Mouse (Mus musculus): ENCODE data around the gene Krt86. TPM values are rescaled to one million over a fixed set of nuclear protein-coding genes. Genes with fewer than 3 reads are reported as not detected.
"Not testable (repeated sequence)": the region's sequence is repeated elsewhere in the genome, so short reads cannot be mapped to it uniquely, and the experiment has no call there.

Krt86 gene
- polyA plus RNA-seq, 1 experiment, result 0.09 TPM

DNA sequence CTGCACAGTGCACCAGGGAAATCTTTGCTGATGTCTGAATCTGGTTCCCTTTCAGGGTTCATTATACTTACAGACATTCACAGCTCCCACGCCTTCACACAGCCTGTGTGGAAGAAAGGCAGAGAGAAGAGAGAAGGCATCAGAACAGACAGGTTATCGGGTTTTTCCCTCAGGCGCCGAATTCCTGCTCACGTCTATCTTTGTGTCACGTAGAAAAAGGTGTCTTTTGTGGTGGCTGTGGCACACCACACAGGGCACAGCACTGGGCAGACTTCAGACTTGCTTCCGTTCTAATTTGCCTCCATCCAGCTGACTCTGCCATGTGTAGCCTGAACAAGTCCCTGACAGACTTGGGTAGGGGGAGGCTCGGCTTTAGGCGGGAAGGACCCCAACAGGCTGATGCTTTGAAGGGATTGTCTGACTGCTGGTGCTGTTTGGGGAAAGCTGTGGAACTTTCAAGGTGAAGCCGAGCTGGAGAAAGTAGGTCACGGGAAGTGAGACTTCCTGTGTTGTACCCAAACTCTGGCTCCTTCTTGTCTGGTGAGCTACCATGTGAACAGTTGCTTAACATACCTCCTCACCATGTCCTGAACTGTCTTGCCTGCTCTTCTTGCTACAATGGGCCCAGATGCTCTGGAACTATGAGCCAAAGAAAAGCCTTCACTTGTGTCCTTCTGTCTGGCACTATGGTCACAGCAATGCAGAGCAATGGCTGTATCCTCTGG is 12.8 kb downstream of the Krt86 start:
- no peak for DNase-seq
- TF ChIP-seq POLR2A (IDR thresholded peaks at IDR 0.05; ENCODE audit: borderline replicate concordance, extremely low read depth, low read depth, low read length) (no peak), CTCF (IDR thresholded peaks at IDR 0.05; ENCODE audit: insufficient read depth, low read length) (no peak)
- Histone ChIP-seq H3K4me1 (ENCODE audit: control insufficient read depth, insufficient read depth, low read length) (no peaks in the 10 kb centered on the region), H3K4me3 (replicated peaks; ENCODE audit: extremely low read depth, low read depth, low read length) (no peak overlapping the region)
- 74% methylated on average over 11 of the region's 11 CpGs for WGBS

DNA sequence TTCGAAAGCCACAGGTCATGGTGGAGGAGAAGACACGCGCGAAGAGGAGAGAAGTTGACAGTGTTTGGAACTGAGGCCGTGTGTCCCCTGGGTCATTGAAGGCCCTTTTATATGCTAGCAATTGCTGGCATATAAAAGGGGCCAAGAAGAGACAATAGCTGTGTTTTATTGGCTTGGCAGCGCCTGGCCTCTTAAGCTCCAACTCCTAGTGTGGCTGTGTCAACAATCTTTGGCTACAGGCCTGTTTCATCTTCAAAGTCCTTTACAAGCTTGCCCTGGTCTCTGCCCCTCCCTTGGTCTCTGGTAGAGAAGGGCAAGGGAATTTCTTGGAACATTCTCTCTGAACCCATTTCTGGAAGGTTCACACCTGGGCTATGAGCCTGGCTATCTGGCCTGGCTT is 18.2 kb downstream of the Krt86 start, which contains the start of gene Krt83:
Gene Krt83 (minus strand): TSS at position 82 of the 400 bp plus-strand sequence.
- no peak for DNase-seq
- Histone ChIP-seq H3K4me3 (replicated peaks; ENCODE audit: extremely low read depth, low read depth, low read length) (no peak within 1 kb of the TSS), H3K4me1 (ENCODE audit: control insufficient read depth, insufficient read depth, low read length) (no peaks in the 10 kb centered on the region)
- 67% methylated on average over 6 of the region's 6 CpGs for WGBS
- no peak for TF ChIP-seq POLR2A (IDR thresholded peaks at IDR 0.05; ENCODE audit: borderline replicate concordance, extremely low read depth, low read depth, low read length)
- no peak for TF ChIP-seq CTCF (IDR thresholded peaks at IDR 0.05; ENCODE audit: insufficient read depth, low read length)

DNA sequence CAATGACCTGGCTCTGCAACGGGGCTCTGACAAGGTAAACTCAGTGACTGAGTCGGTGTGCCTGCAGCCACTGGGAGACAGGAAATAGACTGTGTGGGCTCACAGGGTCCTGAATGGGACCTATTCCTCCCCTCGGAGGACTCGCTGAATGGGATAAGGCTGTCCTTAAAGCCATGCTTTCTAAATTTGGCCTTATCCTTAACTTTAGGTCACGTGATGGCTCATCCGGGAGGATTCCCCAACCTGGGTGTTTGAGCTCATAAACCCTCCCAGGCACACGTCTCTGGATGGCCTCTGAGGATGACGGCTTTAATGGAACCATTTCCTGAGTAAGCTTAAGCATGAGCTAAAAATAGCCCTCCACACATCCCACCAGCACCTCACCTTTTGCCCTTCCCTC is 19.4 kb downstream of the Krt86 start:
- Histone ChIP-seq H3K4me1 (ENCODE audit: control insufficient read depth, insufficient read depth, low read length) (no peaks in the 10 kb centered on the region), H3K4me3 (replicated peaks; ENCODE audit: extremely low read depth, low read depth, low read length) (no peak overlapping the region)
- TF ChIP-seq POLR2A (IDR thresholded peaks at IDR 0.05; ENCODE audit: borderline replicate concordance, extremely low read depth, low read depth, low read length) (no peak), CTCF (IDR thresholded peaks at IDR 0.05; ENCODE audit: insufficient read depth, low read length) (no peak)
- no peak for DNase-seq
- WGBS, result 38% methylated on average over 8 of the region's 8 CpGs

DNA sequence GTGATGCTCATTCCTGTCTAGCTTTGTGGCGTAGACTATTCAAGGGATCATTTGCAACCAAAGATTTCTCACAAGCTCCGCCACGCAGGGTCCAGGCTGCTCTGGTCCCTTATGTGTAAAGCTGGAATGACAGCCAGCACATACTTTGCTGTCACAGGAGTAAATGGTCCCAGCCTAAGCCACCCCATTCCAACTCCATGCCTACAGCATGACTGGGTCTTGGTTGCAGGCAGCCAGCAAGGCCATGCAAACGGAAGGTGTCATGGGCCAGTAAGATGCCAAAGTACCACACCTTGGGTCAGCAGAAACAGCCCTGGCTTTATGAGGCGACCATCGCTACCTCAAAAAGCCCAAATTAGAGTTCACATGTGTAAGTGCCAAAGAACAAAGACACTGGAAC is 20.4 kb downstream of the Krt86 start:
- Histone ChIP-seq H3K4me3 (replicated peaks; ENCODE audit: extremely low read depth, low read depth, low read length) (no peak overlapping the region), H3K4me1 (ENCODE audit: control insufficient read depth, insufficient read depth, low read length) (no peaks in the 10 kb centered on the region)
- no peak for TF ChIP-seq CTCF (IDR thresholded peaks at IDR 0.05; ENCODE audit: insufficient read depth, low read length)
- TF ChIP-seq POLR2A (IDR thresholded peaks at IDR 0.05; ENCODE audit: borderline replicate concordance, extremely low read depth, low read depth, low read length), result no peak
- no peak for DNase-seq
- WGBS, result 93% methylated on average over 6 of the region's 6 CpGs

DNA sequence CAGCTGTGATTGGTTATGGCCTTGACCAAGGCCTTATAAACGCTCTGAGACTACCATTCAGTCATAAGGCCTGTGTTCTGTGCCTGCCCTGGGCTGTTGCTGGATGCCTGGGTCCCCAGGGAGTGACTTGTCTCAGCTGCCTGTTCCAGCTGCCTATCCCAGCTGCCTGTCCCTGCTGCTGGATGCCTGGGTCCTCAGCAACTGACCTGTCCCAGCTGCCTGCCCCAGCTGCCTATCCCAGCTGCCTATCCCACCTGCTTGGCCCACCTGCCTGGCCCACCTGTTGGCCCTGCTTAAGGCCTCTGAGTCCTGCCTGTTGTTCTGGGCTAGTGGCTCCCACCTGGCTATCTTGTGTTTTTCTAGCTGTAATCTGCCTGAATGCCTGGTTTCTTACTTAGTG is 20.9 kb downstream of the Krt86 start:
- no peak for DNase-seq

DNA sequence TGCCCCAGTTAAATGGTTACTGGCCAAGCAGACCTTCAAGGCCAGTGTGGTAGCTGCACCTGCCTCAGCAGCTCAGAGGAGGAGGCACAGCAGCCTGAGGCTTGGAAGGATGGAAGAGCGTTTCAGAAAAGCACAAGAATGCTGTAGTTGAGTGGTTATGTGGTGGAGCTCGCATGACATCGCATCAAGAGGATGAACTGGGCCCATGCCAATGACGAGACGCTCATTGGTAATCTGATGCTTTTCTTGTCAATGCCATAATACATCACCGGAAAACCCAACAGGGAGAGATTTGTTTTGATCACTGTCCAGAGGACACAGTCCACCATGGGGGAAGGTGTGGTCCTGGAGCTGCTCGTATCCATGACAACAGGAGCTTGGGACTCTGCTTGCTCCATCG is 22.0 kb downstream of the Krt86 start:
- WGBS, result 88% methylated on average over 8 of the region's 8 CpGs
- DNase-seq, result no peak
- Histone ChIP-seq H3K4me1 (ENCODE audit: control insufficient read depth, insufficient read depth, low read length) (no peaks in the 10 kb centered on the region), H3K4me3 (replicated peaks; ENCODE audit: extremely low read depth, low read depth, low read length) (no peak overlapping the region)
- TF ChIP-seq CTCF (IDR thresholded peaks at IDR 0.05; ENCODE audit: insufficient read depth, low read length) (no peak), POLR2A (IDR thresholded peaks at IDR 0.05; ENCODE audit: borderline replicate concordance, extremely low read depth, low read depth, low read length) (no peak)

More for the DNA sequence above, 20.9 kb downstream of the Krt86 start:
- TF ChIP-seq POLR2A (IDR thresholded peaks at IDR 0.05; ENCODE audit: borderline replicate concordance, extremely low read depth, low read depth, low read length) (no peak), CTCF (IDR thresholded peaks at IDR 0.05; ENCODE audit: insufficient read depth, low read length) (no peak)
- H3K4me1 ChIP-seq (ENCODE audit: control insufficient read depth, insufficient read depth, low read length), result no peaks in the 10 kb centered on the region
- WGBS, result 36% methylated on average over 1 of the region's 1 CpGs
- no peak overlapping the region for H3K4me3 ChIP-seq (replicated peaks; ENCODE audit: extremely low read depth, low read depth, low read length)

DNA sequence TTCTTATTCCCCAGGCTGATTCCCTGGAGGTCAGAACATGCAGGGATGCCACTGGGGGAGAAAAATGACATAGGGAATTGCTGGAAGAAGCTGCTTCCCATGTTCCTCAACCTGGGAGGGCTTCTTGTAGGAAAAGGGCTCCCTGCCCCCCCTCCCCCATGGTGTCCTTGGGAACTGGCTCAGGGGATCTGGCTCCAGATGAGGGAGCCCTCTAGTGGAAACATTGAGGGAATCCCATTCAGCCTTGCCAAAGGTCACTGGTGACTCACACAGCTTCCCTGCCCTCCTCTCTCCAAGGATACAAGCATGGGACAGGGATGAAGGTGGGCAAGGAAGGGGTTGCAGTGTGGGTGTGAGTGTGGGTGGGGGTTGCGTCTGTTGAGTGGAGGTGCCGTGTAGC is 23.9 kb downstream of the Krt86 start:
- Histone ChIP-seq H3K4me3 (replicated peaks; ENCODE audit: extremely low read depth, low read depth, low read length) (no peak overlapping the region), H3K4me1 (ENCODE audit: control insufficient read depth, insufficient read depth, low read length) (no peaks in the 10 kb centered on the region)
- peak; percentile 52; the same call in 1 of the 2 replicates for TF ChIP-seq CTCF (IDR thresholded peaks at IDR 0.05; ENCODE audit: insufficient read depth, low read length)
- no peak for TF ChIP-seq POLR2A (IDR thresholded peaks at IDR 0.05; ENCODE audit: borderline replicate concordance, extremely low read depth, low read depth, low read length)
- DNase-seq, result no peak
- WGBS, result 67% methylated on average over 2 of the region's 2 CpGs

DNA sequence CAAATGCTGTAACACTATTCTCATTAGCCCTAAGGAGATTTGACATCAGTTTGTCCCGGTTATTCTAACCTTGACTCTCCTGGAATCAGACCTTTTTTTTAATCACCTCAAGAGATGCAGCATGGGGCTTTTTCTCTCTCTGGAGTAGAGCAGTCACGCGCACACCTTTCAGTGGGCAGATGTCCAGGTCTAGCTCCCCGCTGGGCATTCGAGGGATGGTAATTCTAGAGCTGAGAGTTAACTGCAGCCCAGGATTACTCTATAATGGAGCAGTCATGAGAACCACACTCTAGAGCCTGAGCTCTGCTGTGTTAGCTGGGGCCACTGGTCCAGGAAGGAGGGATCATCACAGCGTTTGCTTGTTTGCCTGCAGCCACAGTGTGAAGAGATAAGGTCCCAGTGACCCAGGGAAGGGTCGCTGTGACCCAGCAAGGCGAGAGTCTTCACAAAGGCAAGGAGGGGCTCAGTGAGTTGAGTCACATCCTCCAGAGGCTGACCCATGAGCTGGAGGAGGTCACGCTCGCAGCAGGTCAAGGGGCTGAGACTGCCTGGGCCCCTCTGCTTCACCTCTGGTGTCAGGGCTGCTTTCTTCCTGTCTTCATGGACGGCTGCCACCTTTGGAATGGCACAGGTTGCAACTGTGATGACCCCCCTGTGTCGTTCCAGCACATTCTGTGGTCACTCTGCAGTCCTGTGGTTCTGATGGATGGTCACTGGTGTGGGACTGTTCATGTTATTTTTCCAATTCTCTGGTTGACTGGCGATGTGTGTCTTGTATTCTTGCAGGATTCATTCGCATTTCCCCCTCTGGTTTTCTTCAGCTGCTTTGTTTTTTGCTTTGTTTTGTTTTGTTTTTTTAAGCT is 33.8 kb downstream of the Krt86 start:
- 42% methylated on average over 14 of the region's 14 CpGs for WGBS
- no peak for DNase-seq
- no peak for TF ChIP-seq CTCF (IDR thresholded peaks at IDR 0.05; ENCODE audit: insufficient read depth, low read length)
- TF ChIP-seq POLR2A (IDR thresholded peaks at IDR 0.05; ENCODE audit: borderline replicate concordance, extremely low read depth, low read depth, low read length), result no peak
- Histone ChIP-seq H3K4me1 (ENCODE audit: control insufficient read depth, insufficient read depth, low read length) (no peaks in the 10 kb centered on the region), H3K4me3 (replicated peaks; ENCODE audit: extremely low read depth, low read depth, low read length) (no peak overlapping the region)

DNA sequence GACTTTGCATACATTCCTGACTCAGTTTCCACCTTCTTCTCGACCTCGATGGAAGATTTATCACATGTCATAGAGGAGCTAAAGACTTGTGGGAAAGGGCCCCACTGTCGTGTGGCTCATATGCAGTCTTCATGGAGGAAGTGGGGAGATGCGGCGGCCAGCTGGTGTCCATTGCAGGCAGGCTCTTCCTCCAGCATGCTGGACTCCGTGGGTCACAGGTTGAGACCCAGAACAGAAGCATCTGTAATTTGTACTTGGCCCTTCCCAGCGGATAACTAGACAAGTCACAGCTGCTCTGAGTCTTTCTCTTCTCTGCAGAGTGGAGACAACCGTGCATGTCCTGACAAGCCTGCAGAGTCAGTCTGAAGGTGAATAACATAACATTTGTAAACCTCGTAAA is 35.0 kb downstream of the Krt86 start:
- TF ChIP-seq CTCF (IDR thresholded peaks at IDR 0.05; ENCODE audit: insufficient read depth, low read length), result no peak
- no peak for TF ChIP-seq POLR2A (IDR thresholded peaks at IDR 0.05; ENCODE audit: borderline replicate concordance, extremely low read depth, low read depth, low read length)
- Histone ChIP-seq H3K4me1 (ENCODE audit: control insufficient read depth, insufficient read depth, low read length) (no peaks in the 10 kb centered on the region), H3K4me3 (replicated peaks; ENCODE audit: extremely low read depth, low read depth, low read length) (no peak overlapping the region)
- WGBS, result 52% methylated on average over 9 of the region's 9 CpGs
- DNase-seq, result no peak

DNA sequence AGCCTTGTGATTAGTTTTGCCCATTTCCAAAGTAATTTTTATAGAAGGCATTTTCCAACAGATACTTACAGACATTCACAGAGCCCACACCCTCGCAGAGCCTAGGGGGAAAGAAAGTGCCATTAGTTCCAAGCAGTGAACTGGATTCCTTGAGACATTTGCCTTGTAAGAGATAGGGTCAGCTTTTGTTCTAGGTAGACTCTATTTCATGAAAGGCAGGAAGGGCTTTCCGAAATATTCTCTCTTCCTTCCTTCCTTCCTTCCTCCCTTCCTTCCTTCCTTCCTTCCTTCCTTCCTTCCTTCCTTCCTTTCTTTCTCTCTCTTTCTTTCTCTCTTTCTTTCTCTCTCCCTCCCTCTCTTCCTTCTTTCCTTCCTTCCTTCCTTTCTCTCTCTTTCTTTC is 43.9 kb downstream of the Krt86 start, which contains the start of gene Gm49425:
Gene Gm49425 (minus strand): TSS at position 101 of the 400 bp plus-strand sequence.
- 69% methylated on average over 2 of the region's 2 CpGs for WGBS
- not testable (repeated sequence) for DNase-seq

More for the DNA sequence above, 43.9 kb downstream of the Krt86 start, which contains the start of gene Gm49425:
- H3K4me1 ChIP-seq (ENCODE audit: control insufficient read depth, insufficient read depth, low read length); H3K4me3 ChIP-seq (replicated peaks; ENCODE audit: extremely low read depth, low read depth, low read length): not testable (repeated sequence)

All from lung, adult 2 months (tissue).